Mouse (Mus musculus) heart, adult 2 months (tissue): ENCODE data around the gene Skil.

Experiments
- CTCF ChIP-seq: fragments of 200-600 bp; IDR thresholded peaks from 2 replicates; pipeline ENCODE4 v1.8.1; 2022; ENCODE audit warnings: antibody characterized with exemption, mild to moderate bottlenecking, moderate library complexity
- EP300 ChIP-seq: fragments of 200-500 bp; IDR thresholded peaks from 2 replicates; pipeline ENCODE4 v1.6.1; 2011; ENCODE audit warnings: low read depth, low read length, control low read depth; ENCODE audit not compliant: insufficient read depth
- POLR2A ChIP-seq: fragments of 200-500 bp; IDR thresholded peaks from 2 replicates; pipeline ENCODE4 v1.6.1; 2011; ENCODE audit warnings: mild to moderate bottlenecking, low read depth, low read length, control low read depth; ENCODE audit not compliant: insufficient read depth

DNA sequence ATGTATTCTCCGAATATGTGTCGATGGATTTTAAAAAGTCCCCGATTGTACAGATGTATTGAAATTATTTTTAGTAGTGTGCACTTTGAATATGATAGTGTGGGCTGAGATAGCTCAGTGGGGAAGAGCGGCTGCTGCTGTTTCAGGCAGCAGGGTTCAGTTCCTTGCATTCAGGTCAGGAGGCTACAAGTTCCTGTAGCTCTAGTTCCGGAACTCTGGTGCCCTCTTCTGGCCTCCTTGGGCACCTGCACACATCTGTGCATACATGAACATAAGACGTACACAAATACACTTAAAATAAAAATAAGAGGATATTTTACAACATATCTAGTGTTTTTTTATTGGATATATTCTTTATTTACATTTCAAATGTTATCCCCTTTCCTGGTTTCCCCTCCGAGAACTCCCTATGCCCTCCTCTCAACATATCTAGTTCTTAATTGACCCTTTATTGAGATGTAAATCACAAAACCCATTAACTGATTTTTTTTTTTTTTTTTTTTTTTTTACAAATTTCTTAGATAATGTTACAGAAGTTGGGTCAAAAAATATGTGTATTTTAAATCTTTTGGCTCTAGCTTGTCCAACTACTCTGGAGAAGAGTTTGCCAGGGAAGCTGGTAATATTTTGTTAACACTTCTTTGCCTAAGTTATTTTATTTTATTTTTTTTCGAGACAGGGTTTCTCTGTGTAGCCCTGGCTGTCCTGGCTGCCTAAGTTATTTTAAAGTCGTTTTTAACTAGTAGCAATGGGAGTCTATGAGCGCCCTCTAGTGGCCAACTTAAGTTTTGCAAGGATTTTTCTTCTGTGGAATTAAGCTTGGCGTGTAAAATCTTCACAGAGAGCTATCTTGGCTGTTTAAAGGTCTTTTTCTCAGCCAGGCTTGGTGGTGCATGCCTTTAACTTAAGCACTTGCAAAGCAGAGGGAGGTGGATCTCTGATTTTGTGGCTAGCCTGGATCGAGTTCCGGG lies 43.9 kb downstream of the Skil start:
- peak; percentile 81 for TF ChIP-seq CTCF
- no peak for TF ChIP-seq POLR2A
- TF ChIP-seq EP300, result no peak
